In the genomic region with DNA sequence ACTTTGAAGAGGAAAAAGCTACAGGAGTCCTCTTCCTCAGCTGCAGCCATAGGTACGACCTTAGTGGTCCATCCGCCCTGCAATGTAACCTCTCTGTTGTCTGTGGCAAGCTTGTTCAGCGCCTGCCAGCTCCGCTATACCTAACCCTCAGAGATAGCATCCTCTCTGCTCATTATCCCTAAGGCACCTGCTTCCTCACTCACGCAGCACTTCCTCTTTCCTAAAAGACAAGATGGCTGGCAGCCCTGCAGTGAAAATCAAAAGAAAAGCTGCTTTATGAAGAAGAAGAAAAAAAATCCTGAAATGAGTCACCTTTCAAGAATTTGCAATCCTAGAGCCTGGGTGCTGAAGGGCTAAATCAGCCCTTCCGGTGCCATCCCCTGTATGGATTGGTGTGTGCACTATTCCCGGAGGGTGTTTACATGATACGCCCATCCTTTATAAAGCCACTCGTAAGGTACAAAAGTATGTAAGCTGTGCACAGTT, we compare ENCODE assay signal across 12 mouse cellular contexts. TPM values are rescaled to one million over a fixed set of nuclear protein-coding genes. Genes with fewer than 3 reads are reported as not detected.
A peak's percentile ranks its signal among the peaks of the same experiment; 100 is the strongest.
DNase-seq lines count a peak whose midpoint lies in the region; ATAC-seq lines count a peak whose summit lies in the region.
"Had no signal": no experiment of that assay in that cellular context is flagged by ENCODE, and none has a peak within 500 bp of the region (broad histone marks: within the 10 kb centered on the region; RNA-seq: fewer than 3 reads in every experiment).

No protein-coding gene starts in this region.

- H3K27ac ChIP-seq in heart, embryonic 13.5 days (replicated peaks): peak overlapping the region; percentile 45; the same call in 1 of the 2 replicates
- peak overlapping the region; percentile 85; the same call in 1 of the 2 replicates for H3K27ac ChIP-seq in embryonic facial prominence, embryonic 10.5 days (replicated peaks)
- peak overlapping the region; percentile 92 for H3K27ac ChIP-seq in hindbrain, embryonic 14.5 days
- H3K27ac ChIP-seq: liver, embryonic 12.5 days had no signal

- peak overlapping the region; percentile 97 for H3K4me2 ChIP-seq in heart, embryonic 13.5 days
- H3K4me2 ChIP-seq in hindbrain, embryonic 14.5 days (replicated peaks): peak overlapping the region; percentile 65
- H3K4me2 ChIP-seq: liver, embryonic 12.5 days had no signal

- no peak overlapping the region for H3K9ac ChIP-seq in heart, embryonic 13.5 days
- H3K9ac ChIP-seq in hindbrain, embryonic 14.5 days: peak overlapping the region; percentile 80
- H3K9ac ChIP-seq: liver, embryonic 12.5 days had no signal

- no peaks in the 10 kb centered on the region for H3K9me3 ChIP-seq in heart, embryonic 13.5 days
- no peaks in the 10 kb centered on the region for H3K9me3 ChIP-seq in embryonic facial prominence, embryonic 10.5 days
- H3K9me3 ChIP-seq in hindbrain, embryonic 14.5 days (ENCODE audit: control insufficient read depth, low read length): no peaks in the 10 kb centered on the region
- H3K9me3 ChIP-seq: liver, embryonic 12.5 days had no signal

- WGBS in heart, embryonic 13.5 days: 66% methylated on average over 9 of the region's 9 CpGs
- WGBS in embryonic facial prominence, embryonic 10.5 days: 69% methylated on average over 9 of the region's 9 CpGs
- WGBS in hindbrain, embryonic 14.5 days: 35% methylated on average over 9 of the region's 9 CpGs

- no peak for ATAC-seq in heart, embryonic 13.5 days (ENCODE audit: extremely low read depth, insufficient number of reproducible peaks, low FRiP score, low TSS enrichment)
- no peak for ATAC-seq in hindbrain, embryonic 14.5 days (ENCODE audit: low FRiP score)
- ATAC-seq: liver, embryonic 12.5 days; Patski had no signal

- no peaks in the 10 kb centered on the region for H3K36me3 ChIP-seq in heart, embryonic 13.5 days
- H3K36me3 ChIP-seq in embryonic facial prominence, embryonic 10.5 days (replicated peaks): no peaks in the 10 kb centered on the region
- no peaks in the 10 kb centered on the region for H3K36me3 ChIP-seq in hindbrain, embryonic 14.5 days (replicated peaks; ENCODE audit: control insufficient read depth, insufficient read depth)
- H3K36me3 ChIP-seq: liver, embryonic 12.5 days had no signal

- peaks cover 20% of the 10 kb centered on the region for H3K27me3 ChIP-seq in heart, embryonic 13.5 days (replicated peaks)
- H3K27me3 ChIP-seq in embryonic facial prominence, embryonic 10.5 days (replicated peaks; ENCODE audit: low read depth, poor library complexity, severe bottlenecking): peaks cover 43% of the 10 kb centered on the region
- no peaks in the 10 kb centered on the region for H3K27me3 ChIP-seq in hindbrain, embryonic 14.5 days (ENCODE audit: control insufficient read depth, insufficient read depth, low read length)
- H3K27me3 ChIP-seq: Patski had no signal

- peaks cover 27% of the 10 kb centered on the region for H3K4me1 ChIP-seq in heart, embryonic 13.5 days
- peaks cover 41% of the 10 kb centered on the region for H3K4me1 ChIP-seq in embryonic facial prominence, embryonic 10.5 days
- H3K4me1 ChIP-seq in hindbrain, embryonic 14.5 days (replicated peaks; ENCODE audit: control insufficient read depth, insufficient read depth, low read length): peaks cover 46% of the 10 kb centered on the region

- H3K4me3 ChIP-seq in heart, embryonic 13.5 days: peak overlapping the region; percentile 69; the same call in 1 of the 2 replicates
- H3K4me3 ChIP-seq in embryonic facial prominence, embryonic 10.5 days: peak overlapping the region; percentile 68
- H3K4me3 ChIP-seq in hindbrain, embryonic 14.5 days (replicated peaks; ENCODE audit: low read length): peak overlapping the region; percentile 62
- H3K4me3 ChIP-seq: liver, embryonic 12.5 days had no signal

- no peak for DNase-seq in heart, adult 9 months (ENCODE audit: low spot score in 2 of 2)
- DNase-seq in embryonic facial prominence, embryonic 10.5 days (ENCODE audit: low spot score): no peak
- DNase-seq in hindbrain, embryonic 14.5 days (ENCODE audit: low spot score): no peak
- peak; percentile 58 for DNase-seq in retina, embryonic 14.5 days (ENCODE audit: low spot score)
- DNase-seq in right cerebral cortex, postnatal 25 days: no peak
- no peak for DNase-seq in kidney, adult 8-10 months
- no peak for DNase-seq in kidney, postnatal 36 days
- DNase-seq: gastrocnemius, postnatal 14 days; kidney, postnatal 25 days had no signal

RNA-seq across cellular contexts. Expression of gene Scrn1, which starts 1.7 kb away (rescaled TPM):
- polyA plus RNA-seq in heart, embryonic 13.5 days (2015; fragmentation: Nextera tagmentation; extraction: Ambion mirVana): 9.5 and 13.0 TPM in 2 replicates
- polyA plus RNA-seq in embryonic facial prominence, embryonic 10.5 days (2016; fragmentation: Nextera tagmentation; extraction: Ambion mirVana): 20.0 and 24.0 TPM in 2 replicates
- polyA plus RNA-seq in hindbrain, embryonic 14.5 days (2014; fragmentation: Nextera tagmentation; extraction: Ambion mirVana): 103 and 105 TPM in 2 replicates

RNA-seq across cellular contexts. Expression of gene Plekha8, which starts 30.4 kb away (rescaled TPM):
- 6.4 and 7.5 TPM in 2 replicates for polyA plus RNA-seq in heart, embryonic 13.5 days (2015; fragmentation: Nextera tagmentation; extraction: Ambion mirVana)
- 17.6 and 18.2 TPM in 2 replicates for polyA plus RNA-seq in embryonic facial prominence, embryonic 10.5 days (2016; fragmentation: Nextera tagmentation; extraction: Ambion mirVana)
- polyA plus RNA-seq in hindbrain, embryonic 14.5 days (2014; fragmentation: Nextera tagmentation; extraction: Ambion mirVana): 13.0 and 14.0 TPM in 2 replicates

RNA-seq across cellular contexts. Expression of gene Fkbp14, which starts 32.6 kb away (rescaled TPM):
- 24.0 and 24.1 TPM in 2 replicates for polyA plus RNA-seq in heart, embryonic 13.5 days (2015; fragmentation: Nextera tagmentation; extraction: Ambion mirVana)
- polyA plus RNA-seq in embryonic facial prominence, embryonic 10.5 days (2016; fragmentation: Nextera tagmentation; extraction: Ambion mirVana): 11.1 and 11.2 TPM in 2 replicates
- 11.7 and 13.1 TPM in 2 replicates for polyA plus RNA-seq in hindbrain, embryonic 14.5 days (2014; fragmentation: Nextera tagmentation; extraction: Ambion mirVana)
